Mouse (Mus musculus) CD4-positive, CD25-positive, alpha-beta regulatory T cell, adult 4 months (primary cell): ENCODE data around the gene Nccrp1. TPM values are rescaled to one million over a fixed set of nuclear protein-coding genes. Genes with fewer than 3 reads are reported as not detected.
"Not testable (repeated sequence)": the region's sequence is repeated elsewhere in the genome, so short reads cannot be mapped to it uniquely, and the experiment has no call there.

Experiments
- ATAC-seq: one replicate; pipeline ENCODE4 v1.8.0; 2017
- polyA plus RNA-seq, 2 experiments: library from polyadenylated mRNA; unstranded; fragments of 100-300 nt; shearing (Covaris generic); gene quantifications; one replicate each; pipeline ENCODE4 v1.2.1; 2017

Gene Nccrp1
- polyA plus RNA-seq, 2 experiments from 2014 or later = not detected

GRCm38 (mm10) chr7:28568253-28568652 lies 21.2 kb upstream of the Nccrp1 start:
- peak; percentile 62 for ATAC-seq

GRCm38 (mm10) chr7:28567539-28567938 lies 20.5 kb upstream of the Nccrp1 start:
- ATAC-seq = no peak

GRCm38 (mm10) chr7:28565407-28565806 lies 18.4 kb upstream of the Nccrp1 start:
- ATAC-seq = no peak

- no peak for ATAC-seq
These were observed 15.9 kb upstream of the Nccrp1 start for GRCm38 (mm10) chr7:28562951-28563350.

- no peak for ATAC-seq
These were observed 15.3 kb upstream of the Nccrp1 start for GRCm38 (mm10) chr7:28562371-28562770.

- ATAC-seq = no peak
These were observed 14.9 kb upstream of the Nccrp1 start for GRCm38 (mm10) chr7:28561967-28562366.

- ATAC-seq = no peak
These were observed 13.8 kb upstream of the Nccrp1 start for GRCm38 (mm10) chr7:28560856-28561255.

GRCm38 (mm10) chr7:28558486-28558885 lies 11.4 kb upstream of the Nccrp1 start:
- ATAC-seq = no peak

GRCm38 (mm10) chr7:28557708-28558107 lies 10.7 kb upstream of the Nccrp1 start:
- ATAC-seq = no peak

GRCm38 (mm10) chr7:28557069-28557468 lies 10.0 kb upstream of the Nccrp1 start:
- ATAC-seq = no peak

- ATAC-seq = no peak
These were observed 9.0 kb upstream of the Nccrp1 start for GRCm38 (mm10) chr7:28555939-28556535.

- ATAC-seq = no peak
These were observed 6.0 kb upstream of the Nccrp1 start for GRCm38 (mm10) chr7:28553076-28553475.

- no peak for ATAC-seq
These were observed 574 bp upstream of the Nccrp1 start for GRCm38 (mm10) chr7:28547628-28548027.

GRCm38 (mm10) chr7:28546649-28547048 lies 405 bp downstream of the Nccrp1 start:
- ATAC-seq = no peak

GRCm38 (mm10) chr7:28545891-28546210 lies 1.2 kb downstream of the Nccrp1 start:
- no peak for ATAC-seq

GRCm38 (mm10) chr7:28545048-28545890 lies 1.8 kb downstream of the Nccrp1 start:
- no peak for ATAC-seq

GRCm38 (mm10) chr7:28544051-28544601 lies 2.9 kb downstream of the Nccrp1 start:
- no peak for ATAC-seq

GRCm38 (mm10) chr7:28540526-28540925 lies 6.5 kb downstream of the Nccrp1 start, which contains the start of gene Sycn:
Sycn (plus strand) TSS chr7:28540885.
- ATAC-seq = no peak

GRCm38 (mm10) chr7:28538886-28539285 lies 8.2 kb downstream of the Nccrp1 start:
- not testable (repeated sequence) for ATAC-seq

- ATAC-seq = no peak
These were observed 15.0 kb downstream of the Nccrp1 start for GRCm38 (mm10) chr7:28532005-28532404.

- ATAC-seq = peak; percentile 98
These were observed 18.9 kb downstream of the Nccrp1 start for GRCm38 (mm10) chr7:28527922-28528719.

GRCm38 (mm10) chr7:28522536-28522935 lies 24.5 kb downstream of the Nccrp1 start, which contains the start of gene Ifnl3:
Ifnl3 (plus strand) TSS chr7:28522836.
- not testable (repeated sequence) for ATAC-seq

GRCm38 (mm10) chr7:28511441-28511840 lies 35.6 kb downstream of the Nccrp1 start:
- ATAC-seq = no peak
